Mouse (Mus musculus): Measurements from ENCODE around the gene Nsmce3. TPM values are rescaled to one million over a fixed set of nuclear protein-coding genes. Genes with fewer than 3 reads are reported as not detected.

Gene Nsmce3
- polyA plus RNA-seq, 1 experiment from 2014 or later = 11.6 TPM

DNA sequence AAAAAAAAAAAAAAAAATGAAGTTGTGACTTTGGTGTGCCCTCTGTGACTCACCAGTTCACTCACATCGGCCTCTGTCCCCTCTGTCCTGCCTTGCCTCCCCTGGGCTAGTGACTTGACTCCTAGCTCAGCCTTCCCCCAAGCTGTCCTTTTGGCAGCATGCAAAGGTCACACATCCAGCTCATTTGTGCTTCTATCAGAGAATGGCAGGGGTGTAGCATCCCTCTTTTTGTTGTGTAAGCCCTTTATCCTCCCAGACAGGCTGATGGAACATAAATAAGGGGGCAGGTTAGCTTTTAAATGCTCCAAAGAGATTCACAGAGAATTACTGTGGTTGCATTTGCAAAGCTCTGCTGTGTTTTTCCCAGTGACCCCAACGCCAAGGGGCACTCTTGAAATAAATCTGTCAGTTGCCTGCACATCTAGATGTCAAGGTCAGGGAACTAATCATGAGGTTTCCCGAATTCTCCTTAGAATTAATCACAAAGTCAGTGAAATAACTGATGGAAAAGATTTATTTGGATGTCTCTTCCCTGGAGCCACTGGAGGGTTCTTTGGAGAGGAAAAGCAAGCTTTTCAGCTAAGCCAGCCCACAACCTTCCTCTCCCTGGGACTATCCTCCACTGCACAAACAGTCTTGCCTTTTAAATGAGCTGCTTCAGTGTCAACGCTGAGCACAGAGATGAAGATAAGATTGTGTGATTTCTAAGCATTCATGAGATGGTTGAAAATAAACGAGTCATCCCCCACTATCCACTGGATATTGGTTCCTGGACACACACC is 42.4 kb downstream of the Nsmce3 start:
- H3K27ac ChIP-seq (replicated peaks; ENCODE audit: low read depth, low read length) = no peak overlapping the region
- H3K36me3 ChIP-seq (ENCODE audit: control insufficient read depth, insufficient read depth, low read length) = no peaks in the 10 kb centered on the region
- H3K9ac ChIP-seq (ENCODE audit: low read length) = no peak overlapping the region
- no peaks in the 10 kb centered on the region for H3K27me3 ChIP-seq (ENCODE audit: control insufficient read depth, insufficient read depth, low read length)
- H3K9me3 ChIP-seq (ENCODE audit: control insufficient read depth, low read length) = no peaks in the 10 kb centered on the region
- ATAC-seq (ENCODE audit: insufficient number of reproducible peaks, low FRiP score, low TSS enrichment, low read depth) = no peak
- no peak overlapping the region for H3K4me2 ChIP-seq (ENCODE audit: low read depth, severe bottlenecking)
- no peak for DNase-seq (ENCODE audit: low spot score)
- H3K4me3 ChIP-seq (ENCODE audit: low read depth, low read length) = no peak overlapping the region
- no peaks in the 10 kb centered on the region for H3K4me1 ChIP-seq (ENCODE audit: control insufficient read depth, insufficient read depth, low read length)
- WGBS = 45% methylated on average over 5 of the region's 5 CpGs

DNA sequence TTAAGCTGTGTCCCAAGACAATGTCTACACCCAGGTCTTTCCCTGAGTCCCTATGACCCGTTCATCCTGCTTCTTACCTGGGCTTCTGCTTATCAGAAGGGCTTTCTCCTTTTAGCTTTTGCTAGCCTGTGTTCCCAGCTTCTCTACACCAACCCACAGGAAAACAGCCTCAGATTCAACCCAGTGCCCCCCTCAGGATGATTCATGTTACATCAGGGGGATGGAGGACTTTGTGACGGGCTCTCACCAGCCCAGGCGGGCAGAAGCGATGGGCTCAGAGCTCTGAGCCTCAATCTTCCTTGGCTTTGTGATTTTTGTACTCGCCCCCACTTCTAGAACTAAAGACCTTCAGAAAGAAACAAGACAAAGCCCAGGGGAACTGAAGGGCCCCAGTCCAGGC is 51.7 kb downstream of the Nsmce3 start:
- Histone ChIP-seq H3K27ac (replicated peaks; ENCODE audit: low read depth, low read length) (no peak overlapping the region), H3K4me1 (ENCODE audit: control insufficient read depth, insufficient read depth, low read length) (no peaks in the 10 kb centered on the region), H3K36me3 (ENCODE audit: control insufficient read depth, insufficient read depth, low read length) (no peaks in the 10 kb centered on the region), H3K9ac (ENCODE audit: low read length) (no peak overlapping the region), H3K9me3 (ENCODE audit: control insufficient read depth, low read length) (no peaks in the 10 kb centered on the region), H3K4me3 (ENCODE audit: low read depth, low read length) (no peak overlapping the region), H3K27me3 (ENCODE audit: control insufficient read depth, insufficient read depth, low read length) (no peaks in the 10 kb centered on the region), H3K4me2 (ENCODE audit: low read depth, severe bottlenecking) (no peak overlapping the region)
- ATAC-seq (ENCODE audit: insufficient number of reproducible peaks, low FRiP score, low TSS enrichment, low read depth) (no peak), DNase-seq (ENCODE audit: low spot score) (no peak)
- WGBS = 82% methylated on average over 5 of the region's 5 CpGs

DNA sequence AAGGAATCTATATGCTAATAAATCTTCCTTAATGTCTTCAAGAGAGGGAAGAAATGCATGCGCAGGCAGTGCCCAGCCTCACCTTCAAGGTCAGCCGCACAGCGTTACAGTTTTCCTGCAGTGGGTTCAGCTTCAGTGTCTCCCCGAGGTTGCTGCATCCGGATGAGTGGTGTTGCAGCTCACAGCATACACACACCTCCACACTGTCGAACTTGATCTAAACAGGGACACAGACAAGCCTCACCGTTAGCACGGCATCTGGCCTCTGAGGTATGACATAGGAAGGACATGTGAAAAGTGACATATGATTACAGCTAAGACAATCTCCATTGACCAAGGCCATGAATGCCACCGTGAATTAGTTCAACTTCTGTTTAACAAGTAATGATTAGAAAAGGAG is 53.1 kb downstream of the Nsmce3 start:
- H3K4me1 ChIP-seq (ENCODE audit: control insufficient read depth, insufficient read depth, low read length) = no peaks in the 10 kb centered on the region
- H3K4me3 ChIP-seq (ENCODE audit: low read depth, low read length) = no peak overlapping the region
- H3K9me3 ChIP-seq (ENCODE audit: control insufficient read depth, low read length) = no peaks in the 10 kb centered on the region
- no peak overlapping the region for H3K9ac ChIP-seq (ENCODE audit: low read length)
- no peak for DNase-seq (ENCODE audit: low spot score)
- H3K36me3 ChIP-seq (ENCODE audit: control insufficient read depth, insufficient read depth, low read length) = no peaks in the 10 kb centered on the region
- H3K4me2 ChIP-seq (ENCODE audit: low read depth, severe bottlenecking) = no peak overlapping the region
- H3K27me3 ChIP-seq (ENCODE audit: control insufficient read depth, insufficient read depth, low read length) = no peaks in the 10 kb centered on the region
- no peak overlapping the region for H3K27ac ChIP-seq (replicated peaks; ENCODE audit: low read depth, low read length)
- 84% methylated on average over 9 of the region's 9 CpGs for WGBS
- no peak for ATAC-seq (ENCODE audit: insufficient number of reproducible peaks, low FRiP score, low TSS enrichment, low read depth)

Measured in limb, embryonic 11.5 days (tissue).